Comparison of ENCODE assay signal across 24 mouse cellular contexts in genomic region chr6:30180321-30180720, GRCm38 (mm10).
A peak's percentile ranks its signal among the peaks of the same experiment; 100 is the strongest.
DNase-seq lines count a peak whose midpoint lies in the region; ATAC-seq lines count a peak whose summit lies in the region.
"Had no signal": no experiment of that assay in that cellular context is flagged by ENCODE, and none has a peak within 500 bp of the region (broad histone marks: within the 10 kb centered on the region; RNA-seq: fewer than 3 reads in every experiment).

No protein-coding gene starts in this region.

- peaks cover 22% of the 10 kb centered on the region for H3K4me1 ChIP-seq in hindbrain, embryonic 13.5 days (replicated peaks)
- peaks cover 38% of the 10 kb centered on the region for H3K4me1 ChIP-seq in hindbrain, embryonic 10.5 days (replicated peaks)
- H3K4me1 ChIP-seq in megakaryocyte, embryonic 14.5 days = peaks cover 46% of the 10 kb centered on the region

- 42% methylated on average over 2 of the region's 2 CpGs for WGBS in hindbrain, embryonic 13.5 days
- WGBS in hindbrain, embryonic 10.5 days = 33% methylated on average over 2 of the region's 2 CpGs

- no peak overlapping the region for H3K4me2 ChIP-seq in hindbrain, embryonic 13.5 days
- H3K4me2 ChIP-seq: embryonic facial prominence, embryonic 15.5 days; forebrain, embryonic 15.5 days had no signal

- no peak overlapping the region for H3K27ac ChIP-seq in hindbrain, embryonic 13.5 days
- H3K27ac ChIP-seq in hindbrain, embryonic 10.5 days = no peak overlapping the region
- H3K27ac ChIP-seq: embryonic facial prominence, embryonic 15.5 days; forebrain, embryonic 10.5 days; forebrain, embryonic 15.5 days; heart, adult 2 months had no signal

- peaks cover 85% of the 10 kb centered on the region for H3K27me3 ChIP-seq in hindbrain, embryonic 13.5 days
- H3K27me3 ChIP-seq in hindbrain, embryonic 10.5 days (ENCODE audit: insufficient read depth, poor library complexity, severe bottlenecking) = peaks cover 74% of the 10 kb centered on the region
- H3K27me3 ChIP-seq in megakaryocyte, embryonic 14.5 days (replicated peaks) = peaks cover 98% of the 10 kb centered on the region

- no peak overlapping the region for H3K4me3 ChIP-seq in hindbrain, embryonic 13.5 days
- no peak overlapping the region for H3K4me3 ChIP-seq in hindbrain, embryonic 10.5 days
- H3K4me3 ChIP-seq in megakaryocyte, embryonic 14.5 days (replicated peaks) = peak overlapping the region; percentile 5
- H3K4me3 ChIP-seq: embryonic facial prominence, embryonic 15.5 days; erythroblast, embryonic 14.5 days; forebrain, embryonic 10.5 days; forebrain, embryonic 15.5 days; heart, adult 2 months had no signal

- H3K9me3 ChIP-seq in hindbrain, embryonic 13.5 days = no peaks in the 10 kb centered on the region
- peaks cover 4% of the 10 kb centered on the region; the same call in 1 of the 2 replicates for H3K9me3 ChIP-seq in hindbrain, embryonic 10.5 days
- H3K9me3 ChIP-seq in megakaryocyte, embryonic 14.5 days = peaks cover 14% of the 10 kb centered on the region
- H3K9me3 ChIP-seq: embryonic facial prominence, embryonic 15.5 days; forebrain, embryonic 15.5 days had no signal

- no peaks in the 10 kb centered on the region for H3K36me3 ChIP-seq in hindbrain, embryonic 13.5 days
- H3K36me3 ChIP-seq in hindbrain, embryonic 10.5 days = no peaks in the 10 kb centered on the region
- no peaks in the 10 kb centered on the region for H3K36me3 ChIP-seq in megakaryocyte, embryonic 14.5 days (replicated peaks; ENCODE audit: low read length)
- H3K36me3 ChIP-seq: embryonic facial prominence, embryonic 15.5 days; forebrain, embryonic 10.5 days; forebrain, embryonic 15.5 days had no signal

- ATAC-seq in hindbrain, embryonic 13.5 days (ENCODE audit: low FRiP score) = peak; percentile 38; the same call in 1 of the 2 replicates
- ATAC-seq in megakaryocyte, adult 5-6 weeks (ENCODE audit: poor library complexity, severe bottlenecking) = no peak
- ATAC-seq: CD4-positive, CD25-positive, alpha-beta regulatory T cell, adult 4 months; forebrain, embryonic 15.5 days; hindbrain, embryonic 16.5 days had no signal

- DNase-seq in adrenal gland, adult 2 months = peak; percentile 29
- no peak for DNase-seq in adrenal gland, postnatal 4 days (ENCODE audit: low spot score in 2 of 2)
- no peak for DNase-seq in hindbrain, embryonic 10.5 days (ENCODE audit: low spot score)
- DNase-seq in ZHBTc4 (ENCODE audit: low read depth, low spot score) = peak; percentile 70
- DNase-seq in kidney, postnatal 10 days = no peak
- DNase-seq: adrenal gland, postnatal 36 days; B cell, adult 2 months; cerebellum, adult 11 months; cerebellum, adult 8-10 months; cerebellum, postnatal 14 days; embryo, embryonic 11 days; gastrocnemius, postnatal 14 days; heart, adult 2 months; heart, postnatal 36 days; kidney, adult 11 months had no signal

- H3K9ac ChIP-seq in hindbrain, embryonic 13.5 days = no peak overlapping the region
- H3K9ac ChIP-seq: embryonic facial prominence, embryonic 15.5 days; forebrain, embryonic 15.5 days had no signal

Comparison
In these comparisons a context has a peak if more than half of its experiments do, and no peak if none do; other contexts are left out.
1. DNase-seq: peak in adrenal gland, adult 2 months (single experiment) and ZHBTc4 (single experiment); none in adrenal gland, postnatal 4 days (0 of 2), hindbrain, embryonic 10.5 days (single experiment) and kidney, postnatal 10 days (single experiment).